Mouse (Mus musculus): ENCODE data around the gene Adgrl1.

The Adgrl1 gene

DNA sequence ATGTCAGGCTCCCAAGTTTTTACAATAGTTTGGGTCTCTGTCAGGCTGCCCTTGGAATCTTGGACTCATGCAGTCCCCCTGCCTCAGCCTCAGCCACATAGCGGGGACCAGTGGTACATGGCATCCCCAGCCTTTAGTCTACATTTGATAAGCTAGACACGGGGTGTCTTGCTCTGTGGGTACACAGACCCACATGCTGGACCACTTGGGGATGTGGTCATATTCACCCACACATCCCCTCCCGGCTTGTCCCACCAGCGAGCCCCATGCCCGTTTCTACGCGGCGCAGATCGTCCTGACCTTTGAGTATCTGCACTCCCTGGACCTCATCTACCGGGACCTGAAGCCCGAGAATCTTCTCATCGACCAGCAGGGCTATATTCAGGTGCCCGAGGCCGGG, 90.3 kb downstream of the Adgrl1 start:
- no peak for DNase-seq (ENCODE audit: low spot score in 2 of 2)

Measured in spleen, postnatal 36 days (tissue).